Mouse (Mus musculus) forebrain, embryonic 14.5 days (tissue): ENCODE data around the gene Gm20388. TPM values are rescaled to one million over a fixed set of nuclear protein-coding genes. Genes with fewer than 3 reads are reported as not detected.

ENCODE experiments used
- ATAC-seq: fragments of 200-750 bp; cut with Nextera tagmentation; 2 replicates; pipeline ENCODE4 v1.8.0; 2017; ENCODE audit warnings: mild to moderate bottlenecking, moderate library complexity
- DNase-seq: peaks from one replicate; pipeline ENCODE4 v3.0.0-alpha.2; 2015; ENCODE audit warnings: low spot score
- H3K27ac ChIP-seq: fragments of 300-500 bp; sonication (generic); 2 replicates; pipeline ENCODE4 v1.5.1; 2014; ENCODE audit warnings: low read depth, mild to moderate bottlenecking, control low read depth, low read length, moderate library complexity
- H3K27me3 ChIP-seq: fragments of 300-500 bp; sonication (generic); replicated peaks from 2 replicates; pipeline ENCODE4 v1.6.1; 2014; ENCODE audit warnings: low read length, control low read depth, mixed read lengths; ENCODE audit not compliant: control insufficient read depth, insufficient read depth
- H3K36me3 ChIP-seq: fragments of 300-500 bp; sonication (generic); 2 replicates; pipeline ENCODE4 v1.6.1; 2014; ENCODE audit warnings: low read length, control low read depth; ENCODE audit not compliant: control insufficient read depth, insufficient read depth
- H3K4me1 ChIP-seq: fragments of 300-500 bp; sonication (generic); 2 replicates; pipeline ENCODE4 v1.6.1; 2014; ENCODE audit warnings: antibody characterized with exemption, low read length, control low read depth; ENCODE audit not compliant: control insufficient read depth, insufficient read depth
- H3K4me2 ChIP-seq: fragments of 300-500 bp; sonication (generic); 2 replicates; pipeline ENCODE4 v1.6.1; 2014; ENCODE audit warnings: mild to moderate bottlenecking, control low read depth, low read length
- H3K4me3 ChIP-seq: fragments of 300-500 bp; sonication (generic); 2 replicates; pipeline ENCODE4 v1.5.1; 2014; ENCODE audit warnings: low read depth, low read length, control low read depth
- H3K9ac ChIP-seq: fragments of 300-500 bp; sonication (generic); 2 replicates; pipeline ENCODE4 v1.6.1; 2014; ENCODE audit warnings: mild to moderate bottlenecking, low read length, control low read depth, moderate library complexity
- H3K9me3 ChIP-seq: fragments of 300-500 bp; sonication (generic); replicated peaks from 2 replicates; pipeline ENCODE4 v1.6.1; 2016; ENCODE audit warnings: low read length, control low read depth, mixed read lengths; ENCODE audit not compliant: control insufficient read depth
- WGBS: fragments of 180-500 bp; shearing (Covaris S2); extraction: QIAGEN DNeasy Blood & Tissue Kit; methylation state at CpG from one replicate; pipeline ENCODE4 v1.1.7; 2014; 5-methylcytosine and 5-hydroxymethylcytosine counted together
- polyA plus RNA-seq: library from polyadenylated mRNA; unstranded; fragments of >200 nt; fragmentation: Nextera tagmentation; extraction: Ambion mirVana; gene quantifications from 2 replicates; pipeline ENCODE4 v1.2.1, GENCODE M21; 2014

Gene Gm20388
- polyA plus RNA-seq, 1 experiment from 2014 or later, result 7.4 TPM

DNA sequence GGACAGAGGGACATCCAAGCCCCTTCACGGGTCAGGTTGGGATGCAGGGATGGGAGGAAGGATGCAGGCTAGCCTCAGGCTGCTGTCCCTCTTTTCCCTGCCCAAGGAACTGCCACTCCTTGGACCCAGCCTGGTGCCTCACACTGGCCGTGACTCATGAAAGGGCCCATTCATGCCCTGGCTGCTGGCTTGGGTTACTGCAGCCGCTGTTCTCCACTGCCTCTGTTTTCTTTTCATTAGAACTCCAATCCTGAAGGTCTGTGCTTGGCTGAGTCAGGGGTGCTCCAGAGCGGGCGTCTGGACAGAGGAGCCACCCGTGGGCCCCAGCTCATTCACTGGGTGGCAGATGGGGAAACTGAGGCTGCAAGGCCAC is 2314.0 kb downstream of the Gm20388 start:
- H3K27ac ChIP-seq, result no peak overlapping the region; the same call in 1 of the 2 replicates
- H3K9ac ChIP-seq, result no peak overlapping the region
- 38% methylated on average over 6 of the region's 6 CpGs for WGBS
- ATAC-seq (no peak), DNase-seq (peak; percentile 34)
- 0 out of 2 replicates have a peak, but pooled peaks cover under 1% of the 10 kb centered on the region for H3K4me1 ChIP-seq
- H3K36me3 ChIP-seq, result no peaks in the 10 kb centered on the region
- H3K4me3 ChIP-seq, result no peak overlapping the region
- H3K27me3 ChIP-seq, result peaks cover 13% of the 10 kb centered on the region
- no peak overlapping the region for H3K4me2 ChIP-seq
- H3K9me3 ChIP-seq, result no peaks in the 10 kb centered on the region

DNA sequence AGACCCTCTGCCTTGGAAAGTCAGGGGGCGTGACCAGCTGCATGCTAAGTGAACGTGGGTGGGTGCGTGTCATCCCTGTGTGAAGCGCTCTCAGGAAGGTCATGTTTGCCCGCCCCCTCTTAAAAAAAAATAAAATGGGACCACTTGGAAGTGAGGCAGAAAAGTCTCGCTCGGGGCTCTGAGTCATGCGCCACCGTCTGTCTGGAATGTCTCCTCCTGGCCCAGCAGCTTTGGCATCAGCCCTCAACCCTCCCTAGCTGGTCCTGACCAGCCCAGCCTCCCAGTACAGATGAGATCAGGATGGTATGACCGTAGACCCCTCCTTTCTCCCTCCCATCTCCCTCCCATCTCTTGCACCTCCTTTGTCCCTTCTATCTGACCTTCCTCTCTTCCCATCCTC is 2314.8 kb downstream of the Gm20388 start:
- Histone ChIP-seq H3K9ac (no peak overlapping the region; the same call in 1 of the 2 replicates), H3K27ac (no peak overlapping the region), H3K4me1 (0 out of 2 replicates have a peak, but pooled peaks cover 3% of the 10 kb centered on the region), H3K4me2 (no peak overlapping the region), H3K9me3 (no peaks in the 10 kb centered on the region), H3K4me3 (no peak overlapping the region), H3K36me3 (no peaks in the 10 kb centered on the region), H3K27me3 (peaks cover 21% of the 10 kb centered on the region)
- no peak for DNase-seq
- ATAC-seq, result no peak
- 77% methylated on average over 10 of the region's 10 CpGs for WGBS

DNA sequence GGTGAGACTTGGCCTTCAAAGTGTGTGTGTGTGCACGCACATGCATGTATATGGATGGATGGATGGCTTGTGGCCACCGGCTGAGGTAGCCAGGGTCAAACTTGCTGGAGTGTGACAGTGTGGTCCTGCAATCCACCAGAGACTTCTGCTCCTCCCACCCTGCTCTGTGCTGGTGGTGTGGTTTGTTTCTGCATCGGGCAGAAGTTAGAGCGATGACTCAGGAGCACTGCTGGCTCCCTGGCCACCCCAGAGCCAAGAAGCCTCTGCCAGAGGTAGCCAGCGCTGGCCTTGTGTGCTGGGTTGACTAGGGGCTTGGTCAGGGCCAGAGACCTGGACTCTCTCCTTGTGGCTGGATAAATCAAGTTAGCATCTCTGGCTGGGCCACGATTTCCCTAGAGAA is 2316.7 kb downstream of the Gm20388 start:
- no peak overlapping the region for H3K4me2 ChIP-seq
- no peak overlapping the region for H3K4me3 ChIP-seq
- ATAC-seq (no peak), DNase-seq (no peak)
- H3K36me3 ChIP-seq, result no peaks in the 10 kb centered on the region
- H3K4me1 ChIP-seq, result 0 out of 2 replicates have a peak, but pooled peaks cover 3% of the 10 kb centered on the region
- no peak overlapping the region for H3K27ac ChIP-seq
- peaks cover 33% of the 10 kb centered on the region for H3K27me3 ChIP-seq
- no peak overlapping the region for H3K9ac ChIP-seq
- 90% methylated on average over 6 of the region's 6 CpGs for WGBS
- no peaks in the 10 kb centered on the region for H3K9me3 ChIP-seq

DNA sequence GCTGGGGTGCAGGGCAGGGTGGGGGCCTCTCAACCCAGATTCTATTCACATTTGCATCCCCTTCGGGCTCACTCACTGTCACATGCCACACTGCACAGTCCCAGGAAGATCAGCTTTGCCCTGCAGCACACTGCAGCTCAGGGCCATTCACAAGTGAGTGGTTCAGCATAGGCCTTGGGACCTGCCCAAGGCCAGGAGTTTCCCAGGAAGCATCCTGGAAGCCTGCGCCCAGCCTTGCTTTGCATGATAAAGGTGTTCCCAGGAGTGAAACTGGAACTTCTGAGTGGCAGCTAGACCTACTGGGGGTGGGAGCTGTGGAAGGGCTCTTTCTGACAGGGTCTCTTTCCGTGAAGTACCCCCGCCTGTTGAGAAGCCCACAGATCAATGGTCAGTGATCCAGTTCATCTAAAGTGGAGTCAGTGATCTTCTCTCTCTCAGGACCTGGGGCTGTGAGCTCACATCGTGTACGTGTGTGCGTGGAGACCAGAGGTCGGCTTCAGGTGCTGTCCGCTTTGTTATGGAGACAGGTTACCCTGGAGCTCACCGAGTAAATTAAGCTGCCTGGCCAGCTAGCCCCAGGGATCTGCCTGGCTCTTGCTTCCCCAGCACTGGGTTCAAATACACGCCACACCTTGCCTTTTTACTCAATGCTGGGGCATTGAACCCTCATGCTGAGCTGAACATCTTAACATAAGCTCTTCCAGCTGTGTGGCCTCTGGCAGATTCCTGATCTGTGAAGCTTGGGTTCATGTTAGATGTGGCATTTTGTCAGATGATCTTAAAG is 2318.3 kb downstream of the Gm20388 start:
- no peak overlapping the region for H3K4me2 ChIP-seq

DNA sequence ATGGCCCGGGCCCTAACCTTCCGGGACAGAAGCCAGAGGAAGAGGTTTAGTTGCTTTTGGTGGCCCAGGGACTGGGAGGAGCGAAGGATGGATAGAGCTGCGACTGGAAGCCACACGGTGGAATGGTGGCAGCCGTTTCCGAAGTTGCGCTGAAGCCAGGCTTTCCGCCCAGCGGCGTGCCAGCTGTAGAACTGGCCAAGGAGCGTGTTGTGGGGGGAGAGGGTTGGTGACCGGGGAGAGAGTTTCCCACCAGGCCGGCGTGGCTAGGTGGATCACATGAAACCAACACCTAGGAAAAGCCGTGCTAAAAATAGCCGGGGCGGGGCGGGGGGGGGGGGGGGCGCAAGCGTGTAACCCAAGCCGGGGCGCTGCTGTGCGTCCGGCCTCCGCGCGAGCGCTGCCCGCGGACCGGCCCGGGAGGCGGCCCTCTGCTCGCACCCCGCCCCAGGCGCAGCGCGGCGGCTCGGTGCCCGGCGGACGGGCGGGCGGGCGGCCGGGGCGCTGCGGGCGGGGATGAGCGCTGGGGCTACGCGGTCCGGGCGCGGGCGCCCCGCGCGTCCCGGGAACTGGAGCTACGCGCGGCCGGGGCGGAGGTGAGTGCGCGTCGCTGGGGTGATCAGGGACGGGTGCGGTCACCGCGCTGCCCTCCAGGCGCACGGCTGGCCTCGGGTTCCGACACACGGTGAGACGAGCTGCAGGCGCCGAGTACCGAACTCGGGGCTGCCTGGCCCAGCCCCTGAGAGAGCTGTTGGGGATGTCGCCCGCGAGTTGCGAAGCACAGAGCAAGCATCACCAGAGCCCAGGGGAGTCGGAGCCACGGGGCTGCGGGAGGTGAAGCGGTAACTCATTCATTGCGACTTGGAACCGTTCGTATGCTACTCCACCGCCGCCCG is 2319.4 kb downstream of the Gm20388 start:
- Histone ChIP-seq H3K36me3 (no peaks in the 10 kb centered on the region), H3K27ac (no peak overlapping the region), H3K4me2 (peak overlapping the region; percentile 91), H3K27me3 (peaks cover 33% of the 10 kb centered on the region), H3K4me3 (peak overlapping the region; percentile 40), H3K9me3 (no peaks in the 10 kb centered on the region), H3K9ac (peak overlapping the region; percentile 52), H3K4me1 (0 out of 2 replicates have a peak, but pooled peaks cover 3% of the 10 kb centered on the region)
- peak; percentile 50; the same call in 1 of the 2 replicates for ATAC-seq
- 1% methylated on average over 87 of the region's 98 CpGs for WGBS
- no peak for DNase-seq

More for the DNA sequence above, 2318.3 kb downstream of the Gm20388 start:
- Histone ChIP-seq H3K36me3 (no peaks in the 10 kb centered on the region), H3K9me3 (no peaks in the 10 kb centered on the region), H3K27me3 (peaks cover 33% of the 10 kb centered on the region), H3K9ac (no peak overlapping the region), H3K4me1 (0 out of 2 replicates have a peak, but pooled peaks cover 3% of the 10 kb centered on the region), H3K27ac (no peak overlapping the region), H3K4me3 (no peak overlapping the region)
- ATAC-seq, result no peak
- DNase-seq, result no peak
- WGBS, result 41% methylated on average over 11 of the region's 11 CpGs

DNA sequence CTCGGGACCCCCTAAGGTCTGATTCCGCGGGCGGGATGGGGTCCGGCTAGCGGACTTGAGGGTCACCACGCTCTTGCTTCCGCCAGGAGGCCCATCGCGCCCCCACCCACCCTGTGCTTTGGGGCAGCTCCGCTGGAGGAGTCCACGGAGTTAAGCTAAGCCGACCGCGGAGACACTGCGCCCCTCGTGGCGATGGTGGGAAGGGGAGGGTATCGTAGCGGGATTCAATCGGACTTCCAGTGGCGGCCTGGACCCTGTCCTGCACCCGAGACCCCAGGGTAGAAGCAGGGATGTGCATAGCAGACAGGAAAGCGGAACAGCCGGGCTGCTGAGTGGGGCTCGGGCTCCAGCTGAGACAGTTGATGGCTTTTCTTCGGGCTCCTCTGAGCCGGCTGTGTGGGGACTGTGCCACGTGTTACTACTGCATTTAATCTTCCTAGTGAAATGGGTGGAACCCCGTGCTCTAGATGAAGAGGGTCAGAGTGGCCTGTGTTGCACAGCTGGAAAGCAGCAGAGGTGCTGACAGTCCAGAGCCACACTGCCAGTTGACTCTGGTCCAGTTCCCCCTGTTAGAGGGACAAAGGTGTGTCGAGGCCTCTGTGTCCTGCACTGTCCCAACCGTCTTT is 2320.2 kb downstream of the Gm20388 start:
- DNase-seq, result peak; percentile 69
- no peak overlapping the region for H3K27ac ChIP-seq
- peak overlapping the region; percentile 52 for H3K9ac ChIP-seq
- no peaks in the 10 kb centered on the region for H3K9me3 ChIP-seq
- H3K36me3 ChIP-seq, result no peaks in the 10 kb centered on the region
- peak overlapping the region; percentile 40 for H3K4me3 ChIP-seq
- WGBS, result 5% methylated on average over 32 of the region's 32 CpGs
- H3K4me1 ChIP-seq, result 0 out of 2 replicates have a peak, but pooled peaks cover 3% of the 10 kb centered on the region
- peaks cover 33% of the 10 kb centered on the region for H3K27me3 ChIP-seq
- ATAC-seq, result peak; percentile 80
- peak overlapping the region; percentile 91 for H3K4me2 ChIP-seq

DNA sequence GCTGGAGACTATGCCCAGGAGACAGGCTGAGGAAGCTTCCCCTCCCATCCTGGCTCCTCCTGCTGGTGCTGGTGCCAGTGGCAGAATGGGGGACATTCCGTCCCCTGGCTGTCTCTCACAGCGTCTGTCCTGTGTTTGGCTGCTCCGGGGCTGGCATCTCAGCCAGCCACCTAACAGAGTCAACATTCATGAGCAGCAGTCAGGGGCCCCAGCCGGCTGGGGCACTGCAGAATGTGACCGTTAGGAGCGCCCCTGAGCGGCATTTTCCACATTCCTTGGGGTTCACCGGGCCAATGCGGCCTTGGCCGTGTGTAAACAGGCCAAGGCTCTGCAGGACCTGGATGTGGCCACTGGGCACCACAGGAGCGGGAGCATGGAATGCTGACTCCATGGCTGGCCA is 2323.4 kb downstream of the Gm20388 start:
- DNase-seq (no peak), ATAC-seq (no peak)
- peaks cover 26% of the 10 kb centered on the region for H3K27me3 ChIP-seq
- no peak overlapping the region for H3K27ac ChIP-seq
- 0 out of 2 replicates have a peak, but pooled peaks cover 3% of the 10 kb centered on the region for H3K4me1 ChIP-seq
- no peaks in the 10 kb centered on the region for H3K9me3 ChIP-seq
- no peak overlapping the region for H3K4me2 ChIP-seq
- H3K4me3 ChIP-seq, result no peak overlapping the region
- no peaks in the 10 kb centered on the region for H3K36me3 ChIP-seq
- WGBS, result 36% methylated on average over 11 of the region's 11 CpGs
- no peak overlapping the region for H3K9ac ChIP-seq

DNA sequence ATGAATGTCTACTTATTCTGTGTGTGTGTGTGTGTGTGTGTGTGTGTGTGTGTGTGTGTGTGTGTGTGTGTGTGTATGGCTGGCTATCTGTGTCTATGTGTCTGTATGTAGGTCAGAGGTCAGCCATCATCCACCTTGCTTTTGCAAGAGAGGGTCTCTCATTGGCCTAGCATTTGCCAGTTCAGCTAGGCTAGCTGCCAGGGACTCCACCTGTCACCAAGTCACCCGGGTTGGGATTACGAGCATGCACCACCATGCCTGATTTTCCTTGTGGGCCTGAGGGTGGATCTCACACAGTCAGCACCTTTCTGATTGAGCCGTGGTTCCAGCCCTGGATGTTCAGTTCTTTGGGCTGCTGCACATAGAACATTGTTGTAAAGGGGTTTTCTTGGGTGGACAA is 2325.9 kb downstream of the Gm20388 start:
- H3K4me2 ChIP-seq, result no peak overlapping the region
- no peak for ATAC-seq
- no peaks in the 10 kb centered on the region for H3K36me3 ChIP-seq
- H3K9me3 ChIP-seq, result no peaks in the 10 kb centered on the region
- H3K27ac ChIP-seq, result no peak overlapping the region
- DNase-seq, result no peak
- H3K9ac ChIP-seq, result no peak overlapping the region
- WGBS, result 85% methylated on average over 3 of the region's 3 CpGs
- H3K4me3 ChIP-seq, result no peak overlapping the region
- H3K27me3 ChIP-seq, result 0 out of 2 replicates have a peak, but pooled peaks cover 6% of the 10 kb centered on the region
- H3K4me1 ChIP-seq, result no peaks in the 10 kb centered on the region
